Mouse (Mus musculus): ENCODE results near the gene Fkrp. TPM values are rescaled to one million over a fixed set of nuclear protein-coding genes. Genes with fewer than 3 reads are reported as not detected.

Fkrp gene
- total RNA-seq, 2 experiments from 2014 or later = 51.7 to 58.0 TPM

DNA sequence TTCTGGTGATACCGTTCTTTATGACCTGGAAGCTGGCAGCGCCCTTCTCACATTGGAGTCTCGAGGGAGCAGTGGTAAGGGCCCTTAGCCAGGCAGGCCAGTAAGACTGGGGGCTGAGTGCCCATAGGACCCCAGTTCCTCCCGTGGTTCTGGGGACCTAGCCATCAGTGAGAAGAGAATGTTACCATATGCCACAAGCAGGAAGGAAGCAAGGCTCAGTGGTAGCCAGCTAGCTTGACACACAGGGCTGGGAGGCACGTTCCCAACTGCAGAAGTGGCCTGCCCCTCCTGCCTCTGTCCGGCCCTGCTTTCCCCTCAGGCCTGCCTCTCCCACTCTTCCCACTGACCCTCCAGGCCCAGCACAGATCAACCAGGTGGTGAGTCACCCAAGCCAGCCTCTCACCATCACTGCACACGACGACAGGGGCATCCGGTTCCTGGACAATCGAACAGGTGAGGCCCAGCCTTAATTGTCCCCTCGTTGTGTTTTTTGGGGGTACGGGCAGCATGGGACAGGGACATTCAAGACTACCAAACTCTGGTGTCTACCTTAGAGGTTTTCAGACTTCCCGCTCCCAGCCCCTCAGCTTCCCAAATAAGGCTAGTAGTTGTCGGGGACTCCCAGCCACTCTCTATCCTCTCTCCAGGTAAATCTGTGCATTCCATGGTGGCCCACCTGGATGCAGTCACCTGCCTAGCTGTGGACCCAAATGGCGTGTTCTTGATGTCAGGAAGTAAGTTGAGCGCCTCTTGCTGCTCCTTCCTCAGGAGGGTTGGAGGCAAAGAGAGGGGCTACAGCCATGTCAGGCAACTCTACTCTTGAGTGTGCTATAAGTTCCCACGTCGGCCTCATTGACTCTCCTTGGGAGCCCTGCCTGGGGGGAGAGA, 21.6 kb upstream of the Fkrp start:
- DNase-seq (ENCODE audit: low spot score) = no peak

DNA sequence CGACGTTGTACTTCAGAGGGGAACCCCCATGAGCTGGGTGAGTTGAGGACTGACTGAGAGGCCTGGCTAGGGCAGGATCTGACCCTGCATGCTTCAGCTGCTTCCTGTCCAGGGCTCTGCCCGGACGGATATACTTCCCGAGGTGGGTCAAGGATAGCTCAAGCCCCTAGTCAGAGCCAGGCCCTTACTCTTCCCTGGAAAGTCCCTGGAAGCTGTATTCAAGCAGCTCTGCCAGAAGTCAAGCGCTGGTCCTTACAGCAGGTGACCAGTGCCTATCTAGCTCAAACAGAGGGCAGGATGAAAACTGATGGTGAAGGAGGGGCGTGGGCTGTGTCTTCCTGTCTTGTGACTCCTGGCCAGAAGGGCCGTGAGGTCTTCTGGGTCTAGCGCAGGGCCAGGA, 13.9 kb upstream of the Fkrp start:
- DNase-seq (ENCODE audit: low spot score) = no peak

DNA sequence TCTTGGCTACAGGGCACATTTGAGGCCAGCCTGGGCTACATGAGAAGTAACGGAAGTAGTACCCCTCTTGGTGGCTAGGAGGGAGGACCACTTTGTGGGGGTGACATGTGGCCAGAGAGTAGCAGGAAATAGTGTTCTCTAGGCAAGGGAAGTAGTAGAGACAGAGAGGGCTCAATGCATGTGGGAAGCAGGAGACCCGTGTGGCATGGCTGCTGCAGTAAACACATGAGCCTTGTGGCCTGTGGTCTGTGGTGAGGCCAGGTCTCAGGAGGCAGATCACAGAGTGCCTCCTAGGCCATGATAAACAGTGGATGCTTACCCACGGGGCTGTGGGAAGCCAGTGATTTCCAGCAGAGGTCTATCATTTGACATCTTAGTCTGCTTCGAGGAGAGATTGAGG, 10.7 kb upstream of the Fkrp start:
- no peak for DNase-seq (ENCODE audit: low spot score)

DNA sequence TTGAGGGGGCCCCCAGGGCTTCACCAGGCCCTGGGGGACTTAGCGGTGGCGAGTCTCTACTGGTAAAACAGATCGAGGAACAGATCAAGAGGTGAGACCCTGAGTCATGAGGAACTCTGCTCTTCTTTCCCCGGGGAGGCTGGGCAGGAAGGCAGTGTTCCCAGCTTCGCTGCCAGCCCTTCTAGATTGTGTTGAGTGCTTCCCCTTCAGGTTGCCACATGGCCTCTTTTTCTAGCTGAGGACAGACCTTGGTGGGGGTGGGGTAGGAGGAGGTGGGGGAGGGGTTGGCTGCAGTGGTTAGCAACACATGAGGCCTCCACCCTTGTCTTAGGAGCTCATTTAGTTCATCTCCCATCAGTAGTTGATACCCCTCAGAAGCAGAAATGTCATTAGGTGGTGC, 10.0 kb upstream of the Fkrp start:
- DNase-seq (ENCODE audit: low spot score) = no peak

DNA sequence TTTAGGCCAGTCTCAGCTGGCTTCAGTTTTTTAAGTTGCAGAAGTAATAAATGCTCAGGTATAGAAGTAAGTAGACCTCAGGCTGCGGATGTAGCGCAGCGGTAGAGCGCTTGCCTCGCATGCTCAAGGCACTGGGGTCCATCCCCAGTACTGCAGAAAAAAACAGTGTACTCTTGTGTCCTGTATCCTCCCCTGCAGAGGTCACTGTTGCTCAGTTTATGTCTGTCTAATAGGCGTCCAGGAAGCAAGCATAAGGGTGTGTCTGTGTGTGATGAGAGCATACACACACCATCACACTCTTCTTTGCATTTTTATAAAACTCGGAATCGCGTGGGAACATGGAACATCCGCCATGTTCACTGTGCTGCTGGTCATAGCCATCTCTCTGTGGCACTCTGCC, 9.3 kb upstream of the Fkrp start:
- no peak for DNase-seq (ENCODE audit: low spot score)

DNA sequence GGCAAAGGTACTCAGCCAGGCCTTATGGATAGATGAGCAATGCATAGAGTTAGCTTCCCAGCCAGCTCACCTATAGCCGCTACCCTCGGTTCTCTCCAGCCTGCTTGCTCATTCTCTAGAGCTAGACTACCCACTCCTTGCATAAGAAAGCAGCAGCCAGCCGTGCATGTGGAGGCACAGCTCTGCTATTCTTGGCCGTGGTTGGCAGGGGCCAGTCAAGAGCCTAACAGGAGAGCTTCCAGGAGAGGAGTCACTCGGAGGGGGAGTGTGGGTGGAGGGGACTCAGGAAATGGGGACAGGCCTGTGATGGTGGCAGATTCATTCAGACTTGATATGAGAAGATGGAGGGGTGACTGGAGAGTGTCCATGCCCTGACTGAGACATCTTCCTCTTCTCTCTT, 7.2 kb upstream of the Fkrp start:
- DNase-seq (ENCODE audit: low spot score) = peak; percentile 61

DNA sequence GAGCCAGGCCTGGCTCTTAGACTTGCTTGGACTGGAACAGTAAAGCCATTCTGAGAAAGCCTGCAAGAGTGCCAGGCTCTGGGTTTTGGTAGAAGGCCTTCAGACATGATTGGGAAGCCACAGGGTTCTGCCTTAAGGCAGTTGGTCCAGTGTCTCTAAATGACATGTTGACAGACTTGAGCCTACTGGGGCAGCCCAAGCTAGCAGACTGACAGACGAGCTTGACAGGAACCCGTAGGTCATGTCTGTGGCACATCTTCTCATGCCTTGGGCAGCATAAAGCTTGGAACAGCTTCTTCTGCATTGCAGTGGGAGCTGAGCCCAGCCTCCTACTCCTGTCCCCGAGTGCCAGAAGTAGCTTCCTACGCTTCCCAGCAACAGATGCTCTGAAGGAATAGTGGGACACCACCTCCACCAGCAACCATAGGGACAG, 5.2 kb upstream of the Fkrp start:
- no peak for DNase-seq (ENCODE audit: low spot score)

DNA sequence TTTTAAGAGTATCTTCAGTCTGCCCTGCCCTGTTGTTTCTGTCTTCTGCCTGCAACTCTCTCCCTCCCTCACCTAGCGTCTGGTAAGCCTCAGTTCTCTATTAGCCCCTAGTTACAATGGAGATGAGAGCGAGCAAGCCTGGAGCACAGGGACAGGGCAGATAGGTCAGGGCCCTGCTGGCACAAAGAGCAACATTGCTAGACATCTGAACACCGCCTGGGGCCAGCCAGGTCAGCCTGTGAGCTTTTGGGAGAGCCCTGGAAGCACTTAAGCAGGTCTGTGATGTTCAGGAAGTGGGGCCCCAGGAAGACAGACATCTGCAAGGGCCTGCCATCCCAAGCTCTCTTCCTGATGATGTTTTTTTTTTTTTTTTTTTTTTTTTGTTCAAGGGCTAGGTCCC, 4.6 kb upstream of the Fkrp start:
- no peak for DNase-seq (ENCODE audit: low spot score)

DNA sequence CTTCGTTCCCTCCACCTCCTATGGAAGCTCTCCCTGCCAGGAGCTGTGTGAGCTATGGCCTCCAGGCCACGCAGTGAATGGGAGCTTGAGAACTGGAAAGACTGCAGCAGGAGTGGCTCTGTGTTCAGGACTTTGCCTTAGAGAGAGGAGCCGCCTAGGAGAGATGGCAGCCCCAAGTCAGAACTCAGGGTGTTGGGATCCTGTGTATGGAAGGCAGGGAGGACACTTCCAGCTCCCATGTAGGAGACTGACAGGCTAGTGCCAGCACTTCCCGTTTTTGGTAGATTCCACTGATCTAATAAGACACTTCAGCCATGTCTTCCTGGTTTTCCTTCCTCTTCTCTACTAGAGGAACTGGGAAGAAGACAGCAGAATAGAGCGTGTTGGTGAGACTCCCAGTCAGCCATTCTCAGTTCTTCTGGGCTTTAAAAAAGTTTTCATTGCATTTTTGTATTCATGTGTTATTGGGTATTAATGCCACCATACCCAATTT, 3.8 kb upstream of the Fkrp start:
- DNase-seq (ENCODE audit: low spot score) = no peak

DNA sequence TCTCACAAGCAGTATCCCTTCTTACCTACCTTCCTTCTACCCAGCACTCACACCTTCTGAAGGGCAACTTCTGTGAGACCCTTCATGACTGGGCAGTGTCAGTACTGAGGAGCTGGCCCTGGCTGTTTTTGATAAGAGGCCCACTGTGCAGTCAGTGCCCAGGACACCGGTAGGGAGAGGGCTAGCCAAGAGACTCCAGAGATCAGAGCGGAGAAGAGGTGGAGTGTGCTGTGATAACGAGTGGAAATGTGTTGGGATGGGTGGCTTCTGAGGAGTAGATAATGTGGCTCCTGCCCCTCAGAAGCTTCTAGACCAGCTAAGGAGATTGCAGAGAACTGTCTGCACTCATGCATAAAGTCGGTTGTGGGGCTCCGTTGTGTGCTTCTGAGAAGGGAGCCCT, 3.3 kb upstream of the Fkrp start:
- DNase-seq (ENCODE audit: low spot score) = no peak

DNA sequence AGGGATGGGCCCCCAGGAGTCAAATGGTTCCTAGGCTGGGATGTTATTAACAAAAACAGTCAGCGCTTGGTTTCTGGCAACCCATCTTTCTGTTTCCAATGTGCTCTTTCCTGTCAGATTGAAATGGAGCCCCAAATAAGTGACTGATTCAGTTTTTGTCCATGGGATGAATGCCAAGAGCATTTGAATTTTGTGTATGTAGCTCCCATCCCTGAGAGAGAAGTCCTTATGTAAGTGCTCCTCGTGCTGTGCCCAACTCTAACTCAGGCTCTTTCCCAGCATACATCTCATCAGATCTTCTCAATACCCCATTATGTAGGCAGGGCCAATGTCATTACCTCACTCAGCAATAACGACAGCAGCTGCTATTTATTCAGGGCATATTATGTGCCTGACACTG, 1.2 kb upstream of the Fkrp start:
- DNase-seq (ENCODE audit: low spot score) = no peak

DNA sequence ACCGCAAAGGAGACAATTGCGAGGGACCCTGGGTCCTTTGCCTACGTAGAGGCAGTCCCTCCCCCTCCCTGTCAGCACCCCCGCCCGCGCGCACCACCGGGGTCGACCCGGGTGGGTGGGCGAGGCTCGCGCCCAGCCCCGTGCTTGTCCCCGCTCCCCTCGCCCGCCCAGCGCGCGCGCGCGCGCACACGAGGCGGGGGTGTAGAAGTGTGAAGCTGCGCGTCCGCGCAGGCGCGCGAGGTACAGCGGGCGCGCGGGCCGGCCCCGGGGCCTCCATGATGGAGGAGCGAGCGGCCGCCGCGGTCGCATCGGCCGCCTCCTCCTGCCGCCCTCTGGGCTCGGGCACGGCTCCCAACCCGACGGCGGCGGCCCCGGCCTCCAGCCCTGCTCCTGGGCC, 456 bp downstream of the Fkrp start:
- DNase-seq (ENCODE audit: low spot score) = peak; percentile 59

DNA sequence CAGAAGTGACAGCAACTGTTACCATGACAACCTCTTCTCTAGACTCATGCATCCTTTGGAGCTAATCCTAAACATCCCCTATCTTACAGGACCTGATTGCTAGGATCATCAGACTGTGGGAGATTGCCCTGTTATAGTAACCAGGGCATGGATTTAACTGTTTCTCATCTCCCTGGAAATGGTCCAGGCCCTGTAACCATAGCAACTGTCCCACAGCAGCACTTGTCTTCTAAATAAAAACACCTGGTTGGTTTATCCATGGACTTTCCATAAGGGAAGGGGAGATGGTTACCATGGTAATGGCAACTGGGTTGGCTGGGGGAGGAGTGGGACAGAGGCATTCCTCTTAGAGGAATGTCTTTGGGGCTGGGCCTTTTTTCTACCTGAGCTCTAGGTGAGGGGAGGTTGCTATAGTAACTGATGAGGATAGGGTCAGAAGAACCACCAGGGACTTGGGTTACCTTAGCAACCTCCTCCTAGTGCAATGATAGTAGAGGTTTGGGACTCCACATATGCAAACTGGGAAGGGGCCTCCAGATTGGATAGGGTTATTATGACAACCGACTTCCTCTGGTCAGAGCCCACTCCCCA, 1.1 kb downstream of the Fkrp start, which contains the start of gene Strn4:
Gene Strn4 (plus strand): TSS at position 539 of the 591 bp plus-strand sequence.
- DNase-seq (ENCODE audit: low spot score) = no peak

DNA sequence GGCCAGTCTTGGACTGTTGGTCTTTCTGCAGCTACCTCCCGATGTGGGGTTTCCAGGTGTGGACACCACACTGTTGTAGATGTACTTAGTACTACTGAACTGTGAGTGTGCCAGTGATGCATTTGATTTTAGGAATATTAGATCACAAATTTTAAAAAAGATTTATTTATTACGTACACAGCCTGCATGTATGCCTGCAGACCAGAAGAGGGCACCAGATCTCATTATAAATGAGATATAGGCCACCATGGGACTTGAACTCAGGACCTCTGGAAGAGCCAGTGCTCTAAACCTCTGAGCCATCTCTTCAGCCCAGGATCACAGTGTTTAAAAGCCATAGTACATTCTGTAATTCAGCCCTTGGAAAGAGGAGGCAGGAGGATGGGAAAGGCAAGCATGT, 4.0 kb downstream of the Fkrp start:
- no peak for DNase-seq (ENCODE audit: low spot score)

DNA sequence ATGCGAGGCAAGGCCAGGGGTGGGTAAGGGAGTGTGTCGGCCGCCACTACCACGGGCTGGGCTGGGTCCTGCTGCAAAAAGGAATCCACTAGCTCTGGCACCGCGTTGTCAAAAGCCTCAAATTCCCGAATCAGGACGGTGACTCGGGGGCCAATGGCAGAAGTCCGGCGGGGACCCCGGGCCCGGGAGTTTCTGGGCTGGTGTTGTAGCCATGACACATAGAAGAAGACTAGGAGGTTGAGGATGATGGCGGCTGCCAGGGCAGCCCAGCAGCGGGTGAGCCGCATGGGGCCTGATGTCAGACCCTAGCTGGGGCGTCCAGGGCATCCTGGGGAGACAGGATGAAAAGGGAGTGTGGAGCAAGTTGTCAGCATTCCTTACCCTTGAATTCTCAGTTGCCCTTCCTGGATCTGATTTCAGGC, 4.9 kb downstream of the Fkrp start:
- no peak for DNase-seq (ENCODE audit: low spot score)

DNA sequence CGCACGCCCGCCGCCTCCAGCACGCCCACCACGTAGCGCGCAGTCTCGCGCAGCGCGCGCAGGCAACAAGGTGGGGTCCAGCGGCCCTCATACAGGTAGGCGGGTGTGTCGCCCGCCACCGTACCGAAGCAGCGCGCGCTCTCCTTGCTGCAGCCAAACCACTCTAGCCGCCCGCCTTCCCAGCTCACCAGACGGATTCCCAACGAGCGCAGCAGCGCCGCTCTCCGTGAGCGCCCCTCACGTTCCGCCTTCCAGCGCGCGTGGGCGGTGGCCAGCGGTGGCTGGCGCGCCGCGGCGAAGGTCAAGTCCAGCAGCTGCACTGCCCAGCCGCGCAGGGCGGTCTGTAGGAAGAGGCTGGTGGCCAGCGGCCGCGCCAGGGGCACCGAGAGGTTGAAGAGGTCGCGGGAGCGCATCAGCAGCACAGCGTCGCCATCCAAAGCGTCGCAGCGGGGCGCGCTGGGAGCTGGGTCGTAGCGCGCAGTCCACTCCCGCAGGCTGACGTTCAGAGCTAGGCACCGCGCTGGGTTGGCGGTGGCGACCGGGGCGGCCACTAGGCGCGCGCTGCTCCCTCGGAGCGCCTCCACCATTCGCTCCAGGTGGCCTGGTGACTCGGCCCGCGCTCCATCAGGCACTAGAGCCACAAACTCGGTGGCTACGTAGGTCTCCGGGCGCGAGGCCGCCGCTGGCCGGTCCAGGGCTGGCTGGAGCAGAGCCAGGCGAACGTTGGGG, 5.4 kb downstream of the Fkrp start:
- no peak for DNase-seq (ENCODE audit: low spot score)

DNA sequence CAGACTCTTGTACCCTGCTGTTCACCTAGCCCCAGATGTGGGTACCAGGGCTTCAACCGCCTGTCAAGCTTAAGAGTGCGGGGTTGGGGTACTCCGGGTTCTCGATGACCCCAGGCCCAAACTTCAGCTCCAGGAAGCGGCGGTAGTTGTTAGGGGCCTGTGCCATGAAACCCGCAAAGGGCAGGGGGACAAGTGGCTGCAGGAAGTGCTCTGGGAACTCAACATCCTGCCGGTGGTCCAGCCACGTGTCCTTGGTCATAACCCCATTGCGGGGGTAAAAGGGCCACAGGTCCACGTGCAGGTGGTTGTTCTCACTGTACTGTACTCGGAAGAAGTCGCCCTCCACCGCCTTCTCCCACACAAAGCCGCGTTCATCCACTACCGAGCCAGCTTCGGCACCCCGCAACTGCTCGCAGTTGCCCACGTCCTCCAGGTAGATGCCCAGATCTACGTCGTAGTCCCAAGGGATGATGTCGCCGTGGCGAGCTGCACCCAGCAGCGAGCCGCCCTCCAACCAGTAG, 6.1 kb downstream of the Fkrp start:
- DNase-seq (ENCODE audit: low spot score) = no peak

DNA sequence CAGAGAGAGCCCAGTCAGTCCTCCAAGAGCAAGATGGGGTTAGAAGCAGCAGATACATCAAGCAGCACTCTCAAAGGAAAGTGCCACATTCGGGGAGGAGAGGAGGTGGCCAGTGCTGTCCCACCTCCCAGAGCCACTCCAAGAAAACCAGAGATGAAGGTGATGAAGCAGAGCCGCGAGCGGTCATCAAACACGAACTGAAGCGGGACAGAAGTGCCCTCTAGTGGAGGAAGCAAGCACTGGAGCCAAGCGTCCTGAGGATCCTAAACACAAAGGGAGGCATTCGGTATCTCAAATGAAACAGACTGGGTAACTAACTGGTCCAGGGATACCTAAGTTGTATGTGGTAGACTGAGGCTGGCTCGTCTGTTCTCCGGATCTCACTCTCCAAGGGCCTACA, 6.8 kb downstream of the Fkrp start:
- peak; percentile 77 for DNase-seq (ENCODE audit: low spot score)

DNA sequence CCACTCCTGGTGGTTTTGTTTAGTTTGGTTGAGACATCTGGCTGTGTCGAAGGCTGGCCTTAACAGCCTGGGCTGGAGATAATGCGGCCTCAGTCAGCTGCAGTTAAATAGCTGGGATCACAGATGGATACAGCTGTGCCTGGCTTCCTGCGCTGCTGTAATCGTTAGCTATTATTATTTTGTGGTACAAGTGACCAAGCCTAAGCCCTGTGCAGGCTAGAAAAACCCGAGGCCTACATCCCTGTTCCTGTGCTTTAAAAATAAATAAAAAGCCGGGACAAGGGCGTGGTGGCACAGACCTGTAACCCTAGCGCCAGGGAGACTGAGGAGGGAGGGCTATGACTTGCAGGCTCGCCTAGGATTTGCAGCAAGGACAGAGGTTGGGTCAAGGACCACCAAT, 7.9 kb downstream of the Fkrp start:
- DNase-seq (ENCODE audit: low spot score) = no peak

DNA sequence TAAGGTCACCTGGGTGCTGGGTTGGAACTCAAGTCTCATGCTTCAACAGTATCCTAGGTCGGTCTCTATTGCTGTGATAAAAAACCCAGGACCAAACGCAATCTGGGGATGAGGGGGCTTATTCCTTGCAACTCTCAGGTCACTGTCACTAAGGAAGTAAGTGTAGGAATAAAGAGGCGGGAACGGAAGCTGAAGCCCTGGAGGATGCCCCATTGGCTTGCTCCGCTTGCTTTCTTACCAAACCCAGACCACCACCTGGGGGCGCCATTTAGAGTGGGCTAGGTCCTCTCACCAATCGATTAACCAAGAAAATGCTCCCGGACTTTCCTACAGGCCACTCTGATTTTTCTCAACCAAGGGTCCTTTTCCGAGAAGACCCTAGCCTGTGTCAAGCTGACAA, 8.6 kb downstream of the Fkrp start:
- DNase-seq (ENCODE audit: low spot score) = no peak

DNA sequence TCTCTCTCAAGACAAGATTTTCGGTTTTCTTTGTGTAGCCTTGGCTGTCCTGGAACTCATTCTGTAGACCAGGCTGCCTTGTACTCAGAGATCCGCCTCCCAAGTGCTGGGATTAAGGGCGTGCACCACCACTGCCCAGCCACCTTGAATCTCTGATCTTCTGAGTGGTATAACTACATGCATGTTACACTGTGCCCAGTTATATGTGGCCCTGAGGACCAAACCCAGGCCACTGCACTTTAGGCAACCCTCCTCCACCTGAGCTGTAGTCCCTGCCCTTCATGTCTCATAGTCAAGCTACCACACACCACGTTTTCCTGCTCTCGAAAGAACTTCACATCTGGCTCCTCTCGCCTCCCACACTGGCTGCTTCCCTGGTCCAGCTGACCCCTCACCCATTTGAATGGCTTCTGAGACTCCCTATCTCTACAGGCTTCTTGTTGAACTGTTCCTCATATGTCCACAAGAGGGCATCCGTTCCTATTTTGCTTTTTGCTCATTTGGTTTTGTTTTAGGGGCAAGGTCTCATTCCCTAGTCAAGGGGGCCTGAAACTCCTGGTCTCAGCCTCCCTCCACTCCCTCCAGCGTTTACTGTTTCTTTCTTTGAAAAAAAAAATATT, 12.0 kb downstream of the Fkrp start:
- DNase-seq (ENCODE audit: low spot score) = no peak

DNA sequence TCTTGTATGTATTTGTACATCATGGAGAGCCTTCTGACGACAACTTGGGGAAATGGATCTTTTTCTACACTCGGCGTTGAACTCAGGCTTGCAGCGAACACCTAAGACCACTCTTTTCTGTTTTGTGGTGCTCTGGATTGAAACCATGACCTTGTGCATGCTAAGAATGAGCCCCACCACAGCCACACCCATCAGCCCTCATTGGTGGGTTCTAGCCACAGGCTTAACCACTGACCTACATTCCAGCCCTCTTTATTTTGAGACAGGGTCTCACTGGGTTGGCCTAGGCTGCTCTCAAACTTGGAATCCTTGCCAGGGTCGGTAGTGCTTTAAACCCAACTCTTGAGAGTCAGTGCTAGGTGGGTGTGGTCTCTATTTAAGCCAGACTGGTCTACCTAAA, 21.6 kb downstream of the Fkrp start:
- DNase-seq (ENCODE audit: low spot score) = no peak
